Mouse (Mus musculus) T-helper 1 cell (primary cell): ENCODE measurements around the gene Rcbtb2.

ENCODE experiments used
- in situ Hi-C: fragments of 300-600 bp; cut with MboI, MseI; formaldehyde crosslinking; loops from one replicate; pipeline ENCODE4 v1.15.1; 2025; ENCODE audit warnings: high pct_unique_total_duplicates

Gene Rcbtb2

DNA sequence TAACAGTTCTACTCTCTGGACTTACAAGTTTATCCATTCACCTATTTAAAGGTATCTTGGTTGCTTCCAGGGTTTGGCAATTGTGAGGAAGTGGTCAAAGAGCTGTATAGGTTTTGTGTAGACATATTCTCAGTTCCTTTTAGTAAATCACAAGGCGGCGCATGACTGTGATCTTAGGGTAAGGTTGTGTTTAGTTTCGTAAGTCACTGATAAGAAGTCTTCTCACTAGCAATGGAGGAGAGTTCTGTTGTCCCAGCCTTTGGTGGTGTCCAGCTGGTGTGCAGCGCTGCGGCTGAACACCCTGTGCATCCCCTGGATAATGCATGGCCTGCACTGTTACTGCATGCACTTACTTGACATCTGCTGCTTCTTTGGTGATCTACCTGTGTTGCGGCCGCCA lies 64.0 kb downstream of the Rcbtb2 start:
- in situ Hi-C loops: no loop called here

DNA sequence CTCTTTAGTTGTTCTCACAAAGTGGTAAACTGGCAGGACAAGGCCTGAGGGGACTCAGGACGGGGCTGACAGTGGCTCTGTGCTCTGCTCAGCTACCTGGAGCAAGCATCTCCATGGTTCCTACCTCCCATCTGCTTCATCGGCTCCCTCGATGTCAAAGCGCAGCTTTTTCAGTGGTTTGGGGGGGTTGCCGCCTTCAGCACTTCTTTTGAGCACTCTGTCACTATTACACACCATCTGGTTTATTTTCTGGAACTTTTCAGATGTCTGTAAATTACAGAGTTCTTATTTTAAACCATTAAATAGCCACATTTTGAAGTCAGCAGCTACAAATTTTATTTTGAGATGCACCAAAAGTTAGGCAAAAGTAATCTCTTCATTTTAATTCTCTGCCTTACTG lies 76.2 kb downstream of the Rcbtb2 start:
- in situ Hi-C loops: no loop called here

DNA sequence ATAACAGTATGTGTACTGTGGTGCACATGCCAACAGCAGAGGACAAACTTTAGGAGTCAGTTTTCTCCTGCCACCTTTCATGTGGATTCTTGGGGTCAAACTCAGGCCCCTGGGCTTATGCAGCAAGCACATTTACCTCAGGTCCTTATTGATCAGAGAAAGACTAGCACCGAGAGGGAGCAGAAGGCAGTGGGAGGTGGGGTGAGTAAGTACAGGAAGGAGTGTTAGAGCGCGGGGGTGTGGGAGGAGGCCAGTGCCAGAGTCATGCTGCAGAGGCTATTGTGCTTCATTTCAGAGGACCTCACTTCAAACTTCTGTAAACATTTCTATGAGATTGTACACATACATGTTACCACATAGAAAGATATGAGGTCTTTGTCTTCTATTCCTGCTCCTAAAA lies 78.6 kb downstream of the Rcbtb2 start:
- in situ Hi-C loops: no loop called here

DNA sequence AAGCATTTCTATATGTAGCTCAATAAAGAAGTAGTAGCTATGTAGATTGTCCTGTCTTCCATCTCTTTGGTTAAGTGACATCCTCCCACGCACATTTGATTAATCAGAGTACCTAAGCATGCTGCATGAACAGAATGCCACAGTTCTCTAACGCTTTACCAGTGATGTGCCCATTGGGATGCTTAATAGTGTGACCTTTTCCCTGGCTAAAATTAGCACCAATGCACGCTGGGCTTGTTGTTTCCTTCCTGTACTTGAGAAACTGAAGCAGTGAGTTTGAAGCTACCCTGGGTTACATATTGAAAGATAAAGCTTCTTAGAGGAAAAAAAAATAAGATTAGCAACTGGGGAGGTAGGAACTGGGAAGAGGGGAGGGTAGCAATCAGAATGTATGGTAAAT lies 81.2 kb downstream of the Rcbtb2 start:
- in situ Hi-C loops: no loop called here

DNA sequence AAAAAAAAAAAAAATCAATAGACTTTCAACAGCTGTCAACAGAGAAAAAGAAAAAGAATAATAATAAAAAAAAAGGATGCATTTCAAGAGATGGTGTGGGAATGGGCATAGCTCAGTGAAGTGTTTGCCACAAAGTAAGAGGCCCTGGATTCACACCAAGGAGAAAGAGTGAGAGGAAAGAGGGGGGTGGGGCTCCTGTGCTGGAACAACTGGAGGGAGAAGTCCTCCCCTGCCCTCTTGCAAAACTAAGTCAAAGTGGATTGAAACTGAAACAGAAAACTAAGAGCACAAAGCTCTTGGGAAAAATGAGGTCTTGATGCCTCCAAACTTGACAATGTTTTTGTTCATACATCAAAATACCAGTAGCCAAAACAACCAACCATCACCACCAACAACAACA lies 86.4 kb downstream of the Rcbtb2 start:
- in situ Hi-C loops: no loop called here

DNA sequence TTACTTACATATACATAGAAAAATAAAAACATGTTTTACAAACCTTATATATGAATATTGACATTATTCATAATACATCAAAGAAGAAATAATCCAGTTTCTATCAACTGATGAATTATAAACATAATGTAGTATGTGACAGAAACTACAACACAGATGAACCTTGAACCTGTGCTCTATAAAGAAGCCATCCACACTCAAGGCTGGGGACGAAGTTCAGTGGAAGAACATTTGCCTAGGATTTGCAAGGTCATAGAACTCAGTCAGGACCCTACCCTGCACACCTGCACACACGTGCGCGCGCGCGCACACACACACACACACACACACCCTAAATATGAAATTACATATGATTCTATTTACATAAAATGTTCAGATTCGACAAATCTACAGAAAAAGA lies 87.4 kb downstream of the Rcbtb2 start:
- in situ Hi-C loops: no loop called here

DNA sequence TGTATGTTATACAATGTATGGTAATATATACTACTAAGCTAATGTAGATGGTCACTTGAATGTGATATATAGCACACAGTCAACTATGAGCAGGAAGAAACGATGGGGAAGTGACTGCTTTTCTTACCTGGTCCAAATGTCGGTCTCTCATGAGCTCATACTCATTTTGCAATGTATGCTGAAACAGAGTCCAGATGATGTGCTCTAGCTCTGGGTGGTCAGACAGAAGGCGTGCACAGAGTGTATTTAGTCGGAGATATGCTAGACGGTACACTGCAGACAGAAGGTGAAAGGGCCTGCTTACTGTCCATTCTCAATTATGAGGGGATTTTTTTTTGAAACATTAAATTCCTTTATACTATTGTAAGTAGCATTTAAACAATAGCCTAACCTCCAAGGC lies 88.6 kb downstream of the Rcbtb2 start:
- in situ Hi-C loops: no loop called here

DNA sequence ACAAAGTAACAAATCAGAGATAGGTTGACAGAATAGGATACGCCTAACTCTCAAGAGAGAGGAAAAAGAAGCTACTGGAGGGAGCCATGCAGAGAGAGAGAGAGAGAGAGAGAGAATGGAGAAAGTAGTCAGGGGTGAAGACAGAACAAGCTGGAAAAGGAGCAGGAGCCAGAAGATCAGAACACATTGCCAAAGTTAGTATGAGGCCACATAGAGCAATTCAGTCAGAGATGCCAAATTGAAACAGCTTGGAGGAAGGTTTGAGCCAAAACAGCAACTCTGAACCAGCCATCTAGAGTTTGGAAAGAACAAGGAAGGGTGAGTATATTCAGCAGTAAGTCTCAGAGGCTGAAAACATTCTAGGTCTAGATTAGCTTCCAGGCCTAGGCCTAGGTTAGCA lies 94.2 kb downstream of the Rcbtb2 start:
- in situ Hi-C loops: no loop called here

DNA sequence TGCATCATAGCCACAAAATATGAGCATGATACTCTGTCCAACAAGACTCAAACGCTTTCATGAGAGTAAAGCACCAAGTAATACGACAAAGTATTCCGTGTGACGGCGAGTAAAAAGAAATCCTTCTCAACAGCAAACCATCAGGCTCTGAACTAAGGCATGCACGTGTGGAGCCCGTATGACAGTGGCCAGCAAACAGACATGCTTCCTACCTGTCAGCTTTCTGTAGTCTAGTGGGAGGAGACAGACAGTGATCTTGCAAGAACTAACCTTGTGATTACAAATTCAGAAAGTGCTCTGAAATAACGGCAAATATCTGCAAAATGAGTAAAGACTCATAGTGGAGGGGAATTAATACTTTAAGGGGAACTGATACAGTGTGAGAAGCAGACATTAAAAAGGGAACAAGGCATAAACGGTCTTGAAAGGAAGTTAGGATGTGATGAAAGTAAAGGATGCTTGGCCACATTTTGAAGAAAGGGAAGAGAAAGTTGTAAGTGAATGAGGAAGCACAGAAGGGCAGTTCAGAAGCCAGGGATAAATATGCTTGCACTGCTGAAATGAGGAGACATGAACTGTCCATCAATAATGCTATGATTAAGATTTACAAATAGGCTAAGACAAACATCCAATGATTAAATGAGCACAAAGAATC lies 99.6 kb downstream of the Rcbtb2 start:
- in situ Hi-C loops: no loop called here

DNA sequence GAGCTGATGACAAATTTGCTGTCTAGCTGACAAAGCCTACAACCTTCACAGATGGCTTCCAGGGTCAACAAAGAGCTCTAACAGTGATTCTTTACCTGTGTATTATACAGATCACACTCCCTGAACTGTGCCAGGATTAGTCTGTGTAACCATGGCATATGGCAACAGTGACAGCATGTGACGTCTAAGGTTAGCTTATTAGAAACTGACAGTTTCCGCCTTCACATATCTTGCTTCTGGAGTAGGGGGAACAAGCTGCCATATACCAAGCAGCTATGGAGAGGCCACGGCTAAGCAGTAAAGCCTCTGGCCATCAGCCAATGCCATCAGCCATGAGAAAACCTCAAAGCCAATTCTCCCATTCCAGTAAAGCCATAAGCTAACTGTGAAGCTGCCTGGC lies 103.5 kb downstream of the Rcbtb2 start:
- in situ Hi-C loops: no loop called here

DNA sequence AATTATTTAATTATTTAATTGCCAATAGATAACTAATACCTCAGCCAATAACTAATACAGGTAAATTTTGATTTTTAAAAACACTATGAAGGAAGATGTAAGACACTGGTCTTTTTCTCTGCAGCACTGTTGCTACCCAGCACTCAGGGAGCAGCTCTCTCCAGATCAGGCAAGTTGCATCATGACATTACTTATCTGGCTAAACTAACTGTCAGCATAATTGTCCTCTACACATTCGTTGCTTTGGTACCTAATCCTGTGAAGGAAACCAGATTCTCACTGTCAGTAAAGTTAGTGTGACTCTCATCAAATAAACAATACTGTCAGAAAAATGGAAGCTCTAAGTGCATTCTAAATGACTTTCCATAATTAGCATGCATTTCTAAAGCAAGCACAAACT lies 104.0 kb downstream of the Rcbtb2 start:
- in situ Hi-C loops: no loop called here

DNA sequence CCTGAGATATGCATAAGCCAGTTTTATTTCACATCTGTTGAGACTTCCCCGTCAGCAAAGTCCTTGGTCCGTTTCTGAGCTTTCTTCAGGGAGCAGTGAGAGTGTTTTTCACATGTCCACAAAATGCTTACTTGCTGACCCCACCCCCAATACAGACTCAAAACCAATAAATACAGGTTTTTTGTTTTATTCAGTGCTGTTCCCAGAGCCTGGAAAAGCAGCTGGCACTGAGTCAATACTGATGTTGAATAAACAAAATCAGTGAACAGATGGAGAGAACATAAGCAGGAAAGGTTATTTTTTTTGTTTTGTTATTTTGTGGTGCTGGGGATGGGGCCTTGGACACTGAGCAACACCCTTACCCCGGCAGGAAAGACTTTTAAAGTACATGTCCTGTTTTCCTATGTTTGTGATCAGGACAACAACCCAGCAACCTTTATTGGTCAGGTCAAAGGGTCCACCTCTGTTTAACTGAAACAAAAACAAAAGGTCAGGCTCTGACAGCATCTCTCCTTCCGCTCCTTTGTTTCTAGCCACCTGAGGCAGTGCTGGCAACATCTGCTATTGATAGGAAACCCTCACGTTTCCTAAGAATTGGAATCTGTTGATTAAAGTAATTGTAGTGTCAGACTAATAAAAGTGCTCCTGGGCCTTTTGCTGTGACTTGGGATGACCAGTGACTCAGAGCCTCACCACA lies 108.6 kb downstream of the Rcbtb2 start:
- in situ Hi-C loops: no loop called here

DNA sequence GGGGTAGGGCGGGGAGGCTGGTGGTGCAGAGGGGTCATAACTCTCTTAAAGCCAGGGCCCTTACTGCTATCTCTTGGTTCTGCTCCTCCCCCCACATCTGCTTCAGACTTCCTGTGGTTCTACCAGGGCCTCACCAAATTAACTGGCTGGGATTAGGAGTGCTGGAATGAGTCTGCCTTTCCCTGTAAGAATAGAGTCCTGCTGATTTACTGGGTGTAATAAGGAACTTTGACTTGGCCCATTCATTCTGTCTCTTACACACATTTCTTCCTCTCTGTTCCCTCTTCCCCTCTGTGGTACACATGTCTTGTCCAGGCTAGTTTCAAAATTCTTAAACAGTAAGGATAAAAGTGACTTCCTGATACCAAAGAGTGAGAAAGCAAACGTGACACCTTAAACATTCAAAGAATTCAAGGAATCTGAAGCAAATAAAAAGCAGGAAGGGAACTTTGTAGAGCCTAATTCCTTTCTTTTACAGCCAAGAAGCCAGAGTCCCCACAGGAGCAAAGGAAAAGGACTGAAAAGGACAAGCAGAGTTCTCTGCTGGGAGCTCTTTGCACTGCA lies 111.7 kb downstream of the Rcbtb2 start:
- in situ Hi-C loops: no loop called here

DNA sequence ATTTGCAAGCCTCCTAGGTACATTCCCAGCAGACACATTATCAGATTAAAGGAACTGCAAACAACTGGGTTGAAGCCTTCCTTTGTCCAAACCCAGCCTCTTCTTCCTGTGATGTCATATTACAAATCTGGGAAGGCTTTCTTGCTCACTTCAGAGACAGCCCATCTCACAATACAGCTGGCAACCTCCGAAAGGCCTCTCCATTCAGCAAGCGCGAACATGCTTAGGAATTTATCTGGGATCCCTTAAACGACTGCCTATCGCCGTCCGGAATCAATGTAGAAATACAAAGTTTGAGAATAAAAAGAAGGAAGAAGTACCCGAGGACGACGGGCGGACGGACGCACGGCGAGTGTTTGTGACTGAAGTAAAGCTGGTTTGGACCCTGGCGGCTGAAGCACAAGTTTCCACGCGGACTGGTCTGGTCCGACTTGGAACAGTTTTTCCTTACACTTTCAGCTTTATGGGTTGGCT lies 115.0 kb downstream of the Rcbtb2 start, which contains the start of gene Lpar6:
Gene Lpar6, plus strand, starts transcription at position 48 of the 474 bp plus-strand sequence.
- in situ Hi-C loops: no loop called here

DNA sequence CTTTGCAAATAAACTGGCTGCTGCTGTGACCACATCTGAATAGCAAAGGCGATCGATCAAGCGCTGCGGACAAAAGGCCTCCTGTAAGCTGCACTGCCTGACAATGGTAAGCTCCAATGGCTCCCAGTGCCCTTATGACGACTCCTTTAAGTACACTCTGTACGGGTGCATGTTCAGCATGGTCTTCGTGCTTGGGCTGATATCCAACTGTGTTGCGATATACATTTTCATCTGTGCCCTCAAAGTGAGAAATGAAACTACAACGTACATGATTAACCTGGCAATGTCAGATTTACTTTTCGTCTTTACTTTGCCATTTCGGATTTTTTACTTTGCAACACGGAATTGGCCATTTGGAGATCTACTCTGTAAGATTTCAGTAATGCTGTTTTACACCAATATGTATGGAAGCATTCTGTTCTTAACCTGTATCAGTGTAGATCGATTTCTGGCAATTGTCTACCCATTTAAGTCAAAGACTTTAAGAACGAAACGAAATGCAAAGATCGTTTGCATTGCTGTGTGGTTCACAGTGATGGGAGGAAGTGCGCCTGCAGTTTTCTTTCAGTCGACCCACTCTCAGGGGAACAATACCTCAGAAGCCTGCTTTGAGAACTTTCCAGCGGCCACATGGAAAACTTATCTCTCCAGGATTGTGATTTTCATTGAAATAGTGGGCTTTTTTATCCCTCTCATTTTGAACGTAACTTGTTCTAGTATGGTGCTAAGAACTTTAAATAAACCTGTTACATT lies 115.8 kb downstream of the Rcbtb2 start:
- in situ Hi-C loops: no loop called here

DNA sequence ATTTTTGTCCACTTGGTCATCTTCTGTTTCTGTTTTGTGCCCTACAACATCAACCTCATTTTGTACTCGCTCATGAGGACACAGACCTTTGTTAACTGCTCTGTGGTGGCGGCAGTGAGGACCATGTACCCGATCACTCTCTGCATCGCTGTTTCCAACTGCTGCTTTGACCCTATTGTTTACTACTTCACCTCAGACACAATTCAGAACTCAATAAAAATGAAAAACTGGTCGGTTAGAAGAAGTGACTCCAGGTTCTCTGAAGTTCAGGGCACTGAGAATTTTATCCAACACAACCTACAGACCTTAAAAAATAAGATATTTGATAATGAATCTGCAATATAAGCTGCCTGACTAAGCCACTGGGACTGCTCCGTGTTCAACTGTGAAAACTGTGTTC lies 116.5 kb downstream of the Rcbtb2 start:
- in situ Hi-C loops: no loop called here

DNA sequence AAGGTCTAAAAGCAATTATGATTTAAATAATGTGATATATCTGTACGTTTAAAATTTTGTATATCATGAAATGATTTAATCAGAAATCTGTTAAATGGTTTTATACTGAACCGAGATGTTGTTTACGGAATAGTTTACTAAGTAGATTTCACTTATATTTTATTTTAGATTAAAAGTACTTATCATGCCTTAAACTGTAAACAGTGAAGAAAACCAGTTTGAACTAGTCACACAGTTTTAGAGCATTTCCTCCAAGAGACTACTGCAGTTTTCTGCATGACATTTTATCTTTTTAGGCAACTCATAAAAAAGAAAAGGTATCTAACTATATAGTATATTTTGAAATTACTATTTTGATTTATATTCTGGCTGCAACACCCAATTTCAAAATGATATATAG lies 117.0 kb downstream of the Rcbtb2 start:
- in situ Hi-C loops: loop anchor here (10.0 kb wide), 1 partner anchor 125 kb away; no protein-coding TSS in a partner anchor

DNA sequence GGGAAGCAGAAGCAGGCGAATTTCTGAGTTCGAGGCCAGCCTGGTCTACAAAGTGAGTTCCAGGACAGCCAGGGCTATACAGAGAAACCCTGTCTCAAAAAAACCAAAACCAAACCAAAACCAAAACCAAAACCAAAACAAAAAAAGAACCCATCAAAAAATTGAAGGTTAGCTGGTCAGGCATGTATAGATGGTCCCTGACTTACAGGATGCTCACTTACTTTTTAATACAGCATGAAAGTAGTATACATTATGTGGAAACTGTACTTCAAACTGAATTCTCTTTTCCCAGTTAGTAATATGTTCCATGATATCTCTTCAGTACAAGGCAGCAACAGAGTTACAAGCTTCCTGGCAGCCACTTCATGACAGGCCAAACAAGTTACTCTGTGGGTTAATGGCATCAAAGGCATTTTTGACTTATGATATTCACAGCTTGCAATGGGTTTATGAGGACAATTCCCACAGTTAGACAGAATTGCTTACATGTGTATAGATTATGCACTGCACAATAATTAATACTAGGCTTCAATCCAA lies 121.3 kb downstream of the Rcbtb2 start:
- in situ Hi-C loops: loop anchor here (10.0 kb wide), 1 partner anchor 129 kb away; no protein-coding TSS in a partner anchor

DNA sequence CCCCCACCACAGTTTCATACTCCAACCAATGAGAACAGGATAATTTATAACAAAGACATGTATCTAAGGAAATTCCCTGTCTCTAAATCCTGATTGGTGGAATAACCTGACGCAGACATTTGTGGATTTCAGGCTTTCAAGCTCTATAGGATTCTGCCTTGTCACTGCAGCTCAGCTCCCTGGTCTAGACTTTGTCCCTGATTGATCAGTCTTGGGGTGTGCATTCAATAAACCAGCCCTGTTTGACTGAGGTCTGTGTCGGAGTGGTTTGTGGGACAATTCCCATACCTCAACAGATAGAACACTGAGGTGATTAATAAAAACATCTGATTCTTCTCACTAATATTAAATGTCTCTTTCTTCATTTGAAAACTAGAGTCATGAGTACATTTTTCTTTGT lies 127.2 kb downstream of the Rcbtb2 start:
- in situ Hi-C loops: no loop called here

DNA sequence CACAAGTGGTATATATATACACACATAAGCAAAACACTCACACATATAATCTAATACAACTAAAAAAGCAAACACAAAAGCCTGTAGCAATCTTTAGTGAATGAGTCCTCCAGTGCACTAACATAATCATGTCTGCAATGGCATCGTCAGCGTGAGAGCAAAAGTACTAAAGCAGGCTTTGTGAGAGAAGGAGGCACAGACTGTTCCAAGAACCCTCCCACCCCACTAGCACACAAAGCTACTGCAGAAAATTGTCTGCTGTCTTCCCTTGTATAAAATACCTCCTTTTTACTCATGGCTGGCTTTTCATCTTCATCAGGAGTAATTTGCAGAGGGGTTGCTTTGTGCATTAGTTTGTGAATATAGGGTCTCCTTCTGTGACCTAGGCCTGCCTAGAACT lies 129.4 kb downstream of the Rcbtb2 start:
- in situ Hi-C loops: no loop called here

DNA sequence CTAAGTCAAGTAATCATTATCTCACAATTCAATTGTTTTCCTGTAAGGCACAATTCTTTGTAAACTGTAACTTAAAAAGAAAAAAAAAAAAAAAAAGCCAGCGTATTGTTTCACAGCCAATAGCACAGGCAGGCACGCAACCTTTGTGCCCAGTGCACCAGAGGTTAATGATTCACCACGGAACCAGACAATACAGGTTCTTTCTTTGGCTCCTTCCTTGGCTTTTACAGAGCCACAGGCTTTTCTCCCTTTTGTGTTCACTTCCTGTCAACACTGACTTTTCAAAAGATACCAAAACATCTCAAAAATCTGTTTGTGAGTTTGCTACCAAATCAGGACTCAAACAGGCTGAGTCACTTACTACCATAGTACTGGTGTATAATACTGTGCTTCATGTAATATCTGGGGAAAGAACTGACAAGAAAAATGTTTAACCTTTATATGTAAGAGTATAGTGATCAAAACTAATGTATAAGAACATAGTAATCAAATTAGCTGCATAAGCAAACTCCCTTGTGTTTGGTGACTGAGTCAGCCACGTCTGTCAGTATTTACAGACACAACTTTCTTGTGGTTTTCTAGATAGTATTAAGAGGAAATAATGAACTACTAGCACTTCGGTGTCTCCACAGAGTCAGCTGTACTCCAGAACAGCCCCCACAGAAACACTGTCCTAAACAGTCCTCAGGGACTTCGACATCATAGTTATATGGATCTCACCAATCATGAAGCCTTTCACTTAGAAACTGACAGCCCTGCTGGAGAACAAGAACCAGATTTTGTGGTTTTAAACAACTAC lies 130.8 kb downstream of the Rcbtb2 start:
- in situ Hi-C loops: no loop called here
